Mouse (Mus musculus): ENCODE data around the gene Tmem60. TPM values are rescaled to one million over a fixed set of nuclear protein-coding genes. Genes with fewer than 3 reads are reported as not detected.

Gene Tmem60
- polyA plus RNA-seq, 1 experiment from 2014 or later: 57.7 TPM

GRCm38 (mm10) chr5:20918967-20919366 lies 37.0 kb downstream of the Tmem60 start:
- 96% methylated on average over 4 of the region's 4 CpGs for WGBS
- no peak overlapping the region for H3K4me3 ChIP-seq (replicated peaks)
- no peaks in the 10 kb centered on the region for H3K36me3 ChIP-seq (replicated peaks)
- no peaks in the 10 kb centered on the region for H3K27me3 ChIP-seq
- H3K4me2 ChIP-seq: no peak overlapping the region
- H3K9me3 ChIP-seq: no peaks in the 10 kb centered on the region
- H3K4me1 ChIP-seq: no peaks in the 10 kb centered on the region
- H3K9ac ChIP-seq: no peak overlapping the region
- no peak for ATAC-seq (ENCODE audit: low FRiP score)
- H3K27ac ChIP-seq: no peak overlapping the region

- Histone ChIP-seq H3K9me3 (no peaks in the 10 kb centered on the region), H3K4me2 (no peak overlapping the region), H3K4me1 (no peaks in the 10 kb centered on the region), H3K9ac (no peak overlapping the region), H3K27me3 (no peaks in the 10 kb centered on the region), H3K27ac (no peak overlapping the region), H3K4me3 (replicated peaks) (no peak overlapping the region), H3K36me3 (replicated peaks) (no peaks in the 10 kb centered on the region)
- 76% methylated on average over 9 of the region's 9 CpGs for WGBS
- ATAC-seq (ENCODE audit: low FRiP score): no peak
These were observed 37.6 kb downstream of the Tmem60 start for GRCm38 (mm10) chr5:20919566-20919965.

DNA sequence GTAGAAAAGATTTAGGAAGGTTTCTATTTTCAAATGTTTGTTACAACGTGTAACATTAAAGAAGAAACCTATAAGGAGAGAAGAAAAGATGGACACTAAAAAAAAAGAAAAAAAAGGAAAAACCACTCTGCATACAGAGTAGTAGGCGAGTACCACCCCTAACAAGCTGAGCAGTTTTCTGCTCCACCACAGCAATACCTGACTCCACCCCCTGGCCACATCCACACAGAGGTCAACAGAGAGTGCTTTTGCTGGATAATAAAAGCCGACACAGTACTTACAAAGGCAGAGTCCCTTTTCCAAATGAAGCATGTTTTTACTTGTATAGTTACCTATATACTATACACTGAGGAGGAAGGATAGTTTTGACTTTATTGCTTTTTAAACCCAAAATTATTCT lies 42.6 kb downstream of the Tmem60 start:
- Histone ChIP-seq H3K4me3 (replicated peaks) (no peak overlapping the region), H3K27me3 (no peaks in the 10 kb centered on the region), H3K36me3 (replicated peaks) (no peaks in the 10 kb centered on the region), H3K4me1 (no peaks in the 10 kb centered on the region), H3K27ac (no peak overlapping the region), H3K4me2 (no peak overlapping the region), H3K9ac (no peak overlapping the region), H3K9me3 (no peaks in the 10 kb centered on the region)
- no peak for ATAC-seq (ENCODE audit: low FRiP score)
- 76% methylated on average over 3 of the region's 3 CpGs for WGBS

- no peaks in the 10 kb centered on the region for H3K4me1 ChIP-seq
- no peaks in the 10 kb centered on the region for H3K9me3 ChIP-seq
- no peak overlapping the region for H3K4me2 ChIP-seq
- H3K4me3 ChIP-seq (replicated peaks): no peak overlapping the region
- no peaks in the 10 kb centered on the region for H3K36me3 ChIP-seq (replicated peaks)
- H3K27ac ChIP-seq: no peak overlapping the region
- 87% methylated on average over 3 of the region's 3 CpGs for WGBS
- ATAC-seq (ENCODE audit: low FRiP score): no peak
- no peak overlapping the region for H3K9ac ChIP-seq
- H3K27me3 ChIP-seq: no peaks in the 10 kb centered on the region
These were observed 43.5 kb downstream of the Tmem60 start for GRCm38 (mm10) chr5:20925451-20925850.

GRCm38 (mm10) chr5:20929669-20930151 lies 47.7 kb downstream of the Tmem60 start:
- Histone ChIP-seq H3K27ac (no peak overlapping the region), H3K9ac (no peak overlapping the region), H3K9me3 (no peaks in the 10 kb centered on the region), H3K36me3 (replicated peaks) (no peaks in the 10 kb centered on the region), H3K27me3 (no peaks in the 10 kb centered on the region), H3K4me2 (no peak overlapping the region), H3K4me1 (no peaks in the 10 kb centered on the region), H3K4me3 (replicated peaks) (no peak overlapping the region)
- 91% methylated on average over 6 of the region's 6 CpGs for WGBS
- ATAC-seq (ENCODE audit: low FRiP score): no peak

DNA sequence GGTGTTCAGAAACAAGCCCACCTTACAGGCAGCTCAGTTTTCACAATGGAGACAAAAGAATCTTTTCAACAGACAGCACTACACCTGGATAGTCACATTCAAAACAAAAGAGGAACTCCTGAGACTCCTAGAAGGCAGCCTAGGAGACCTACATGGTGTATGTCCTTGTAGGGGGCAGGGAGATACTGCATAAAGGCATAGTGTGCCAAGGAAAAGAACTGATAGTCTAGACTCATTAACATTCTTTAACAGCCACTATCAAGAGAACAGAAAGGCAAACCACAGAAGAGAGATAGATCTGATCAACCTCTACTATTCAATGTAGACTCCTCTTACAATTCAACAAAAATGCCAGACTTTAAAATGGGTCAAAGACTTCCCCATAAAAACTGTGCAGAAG lies 48.4 kb downstream of the Tmem60 start:
- H3K27ac ChIP-seq: no peak overlapping the region
- H3K4me1 ChIP-seq: no peaks in the 10 kb centered on the region
- no peak for ATAC-seq (ENCODE audit: low FRiP score)
- no peak overlapping the region for H3K9ac ChIP-seq
- no peak overlapping the region for H3K4me2 ChIP-seq
- no peaks in the 10 kb centered on the region for H3K9me3 ChIP-seq
- no peaks in the 10 kb centered on the region for H3K36me3 ChIP-seq (replicated peaks)
- H3K27me3 ChIP-seq: no peaks in the 10 kb centered on the region
- no peak overlapping the region for H3K4me3 ChIP-seq (replicated peaks)

DNA sequence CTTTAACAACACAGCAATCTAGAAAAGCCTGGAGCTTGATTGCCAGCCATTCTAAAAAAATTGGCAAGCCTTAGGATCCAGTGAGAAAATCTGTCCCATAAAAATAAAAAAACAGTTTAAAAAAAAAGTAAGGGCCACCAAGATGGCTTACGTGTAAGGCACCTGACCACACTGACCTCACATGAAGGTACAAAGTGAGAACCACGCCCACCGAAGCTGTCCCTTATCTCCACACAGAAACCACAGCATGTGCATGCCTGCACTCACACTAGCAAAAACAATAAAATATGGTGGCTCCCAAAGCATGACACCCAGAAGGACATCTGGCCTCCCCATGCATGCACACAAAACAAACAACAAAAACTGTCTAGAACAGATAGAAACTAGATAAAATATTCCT lies 49.3 kb downstream of the Tmem60 start:
- no peaks in the 10 kb centered on the region for H3K27me3 ChIP-seq
- H3K4me2 ChIP-seq: no peak overlapping the region
- H3K36me3 ChIP-seq (replicated peaks): no peaks in the 10 kb centered on the region
- no peak overlapping the region for H3K27ac ChIP-seq
- 93% methylated on average over 3 of the region's 3 CpGs for WGBS
- no peak overlapping the region for H3K9ac ChIP-seq
- no peaks in the 10 kb centered on the region for H3K4me1 ChIP-seq
- no peak for ATAC-seq (ENCODE audit: low FRiP score)
- no peak overlapping the region for H3K4me3 ChIP-seq (replicated peaks)
- no peaks in the 10 kb centered on the region for H3K9me3 ChIP-seq

- no peaks in the 10 kb centered on the region for H3K9me3 ChIP-seq
- H3K27ac ChIP-seq: no peak overlapping the region
- no peaks in the 10 kb centered on the region for H3K27me3 ChIP-seq
- WGBS: 96% methylated on average over 3 of the region's 3 CpGs
- no peak overlapping the region for H3K4me2 ChIP-seq
- no peak overlapping the region for H3K9ac ChIP-seq
- H3K36me3 ChIP-seq (replicated peaks): no peaks in the 10 kb centered on the region
- H3K4me1 ChIP-seq: no peaks in the 10 kb centered on the region
- H3K4me3 ChIP-seq (replicated peaks): no peak overlapping the region
- no peak for ATAC-seq (ENCODE audit: low FRiP score)
These were observed 50.6 kb downstream of the Tmem60 start for GRCm38 (mm10) chr5:20932585-20932984.

- Histone ChIP-seq H3K36me3 (replicated peaks) (no peaks in the 10 kb centered on the region), H3K27me3 (no peaks in the 10 kb centered on the region)
- WGBS: 91% methylated on average over 5 of the region's 5 CpGs
These were observed 53.9 kb downstream of the Tmem60 start for GRCm38 (mm10) chr5:20935934-20936333.

More at GRCm38 (mm10) chr5:20935934-20936333, 53.9 kb downstream of the Tmem60 start:
- H3K4me3 ChIP-seq (replicated peaks): no peak overlapping the region
- H3K27ac ChIP-seq: no peak overlapping the region
- no peak overlapping the region for H3K9ac ChIP-seq
- no peak overlapping the region for H3K4me2 ChIP-seq
- H3K4me1 ChIP-seq: peaks cover 6% of the 10 kb centered on the region
- ATAC-seq (ENCODE audit: low FRiP score): no peak
- no peaks in the 10 kb centered on the region for H3K9me3 ChIP-seq

Other genes starting within 250 kb of the Tmem60 start
- 23.8 and 24.8 TPM in 2 replicates for gene Phtf2, start 67 bp upstream of the Tmem60 start, polyA plus RNA-seq (2016; fragmentation: Nextera tagmentation; extraction: Ambion mirVana)
- 6.5 and 7.3 TPM in 2 replicates for gene Rsbn1l, start 74.2 kb downstream of the Tmem60 start, polyA plus RNA-seq (2016; fragmentation: Nextera tagmentation; extraction: Ambion mirVana)
- 30.4 and 32.1 TPM in 2 replicates for gene Ptpn12, start 173.7 kb downstream of the Tmem60 start, polyA plus RNA-seq (2016; fragmentation: Nextera tagmentation; extraction: Ambion mirVana)

Measured in forebrain, embryonic 12.5 days (tissue).